Mouse (Mus musculus): ENCODE measurements at regions not wholly inside any gene's neighbourhood (a gene's known extent, or its start where the extent isn't known, plus 50 kb on each side); places are given as distances from the start of the nearest gene placed in this dataset.

DNA sequence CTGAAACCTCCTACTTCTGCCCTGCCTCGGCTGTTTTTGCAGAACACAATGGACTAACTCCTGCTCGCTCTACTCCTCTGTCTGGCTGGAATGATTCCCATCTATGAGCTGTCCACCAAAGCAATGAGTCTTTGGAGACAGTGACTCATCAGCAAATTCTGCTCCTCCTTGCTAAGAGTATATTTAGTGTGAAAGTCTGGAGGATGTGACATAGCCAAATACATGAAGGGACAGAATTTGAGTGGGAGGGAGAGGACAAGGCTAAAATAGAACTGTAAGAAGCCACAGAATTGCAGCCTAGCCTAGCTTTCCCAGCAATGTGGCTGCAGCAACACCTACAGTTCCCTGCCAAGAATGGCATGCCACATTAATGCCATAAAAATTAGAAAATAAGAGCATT is 390.9 kb downstream of the Tmem161b start:
- TF ChIP-seq POLR2A (IDR thresholded peaks at IDR 0.05; ENCODE audit: borderline replicate concordance, insufficient read depth, low read length) (no peak), CTCF (IDR thresholded peaks at IDR 0.05; ENCODE audit: borderline replicate concordance, insufficient read depth, low read depth, low read length) (peak; percentile 51; the same call in 1 of the 2 replicates)
